7 mouse cellular contexts compared by ENCODE assay signal in the genomic region with DNA sequence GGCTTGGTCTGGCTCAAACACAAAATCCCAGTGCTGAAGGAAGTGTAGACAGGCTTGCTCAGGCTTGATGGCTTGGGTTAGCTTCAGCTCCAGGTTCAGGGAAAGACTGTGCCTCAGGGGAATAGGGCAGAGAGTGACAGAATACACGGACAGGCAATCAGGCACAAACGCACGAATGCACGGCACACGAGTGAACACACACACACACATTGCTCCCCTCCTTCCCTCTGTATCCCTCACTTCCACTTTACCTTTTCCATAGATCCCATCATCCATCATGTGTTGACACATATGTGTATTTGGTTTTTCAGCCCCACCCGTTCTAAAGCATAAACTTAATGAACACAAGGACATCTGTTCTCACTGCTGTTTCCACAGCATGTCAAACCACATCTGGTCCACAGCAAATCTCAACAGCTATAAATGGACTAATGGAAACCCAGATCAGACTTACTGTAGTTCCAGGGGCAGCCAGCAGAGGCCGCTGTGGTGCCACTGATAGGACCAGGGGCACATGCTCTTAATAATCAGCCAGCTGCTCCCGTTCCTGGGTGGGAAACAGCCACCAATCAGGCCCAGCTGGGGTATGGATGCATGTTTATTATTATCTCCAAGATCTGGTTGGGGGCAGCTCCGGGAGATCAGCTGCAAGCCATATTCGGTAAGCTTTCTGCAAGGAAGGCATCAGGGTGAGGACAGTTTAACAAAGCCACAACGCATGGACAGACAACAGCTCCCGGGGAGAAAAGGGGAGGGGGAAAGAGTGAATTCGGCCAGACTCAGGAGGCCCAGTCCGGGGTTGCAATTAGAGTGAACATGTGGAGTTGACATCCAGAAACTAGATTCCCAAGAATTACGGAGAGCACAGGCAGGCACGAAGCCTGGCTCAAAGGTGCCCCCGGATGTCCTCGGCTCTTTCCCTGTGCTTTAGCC. TPM values are rescaled to one million over a fixed set of nuclear protein-coding genes. Genes with fewer than 3 reads are reported as not detected.
DNase-seq lines count a peak whose midpoint lies in the region; ATAC-seq lines count a peak whose summit lies in the region.

No protein-coding gene starts in this region.

- 28% methylated on average over 18 of the region's 18 CpGs for whole genome bisulfite sequencing in intestine, embryonic 16.5 days
- 27% methylated on average over 18 of the region's 18 CpGs for WGBS in midbrain, embryonic 12.5 days

- H3K4me2 ChIP-seq in intestine, embryonic 16.5 days (ENCODE audit: low read depth, low read length) = peak overlapping the region; percentile 44
- peak overlapping the region; percentile 34 for H3K4me2 ChIP-seq in midbrain, embryonic 12.5 days (replicated peaks)

- H3K36me3 ChIP-seq in intestine, embryonic 16.5 days (ENCODE audit: control insufficient read depth, insufficient read depth, low read length) = no peaks in the 10 kb centered on the region
- no peaks in the 10 kb centered on the region for H3K36me3 ChIP-seq in midbrain, embryonic 12.5 days

- intact Hi-C loops in left cerebral cortex, postnatal 25 days (cut with DNase I) = loop anchor here (1.0 to 10.0 kb wide), 4 partner anchors 78 to 386 kb away; no protein-coding TSS in a partner anchor

- peak; percentile 77 for ATAC-seq in intestine, embryonic 16.5 days
- peak; percentile 55; the same call in 1 of the 2 replicates for ATAC-seq in midbrain, embryonic 12.5 days (ENCODE audit: low FRiP score, low read depth)

- peak overlapping the region; percentile 36 for H3K9ac ChIP-seq in intestine, embryonic 16.5 days (ENCODE audit: low read depth, low read length)
- no peak overlapping the region for H3K9ac ChIP-seq in midbrain, embryonic 12.5 days (replicated peaks)

- H3K27me3 ChIP-seq in intestine, embryonic 16.5 days (replicated peaks; ENCODE audit: control insufficient read depth, insufficient read depth, low read length) = no peaks in the 10 kb centered on the region
- H3K27me3 ChIP-seq in midbrain, embryonic 12.5 days = peaks cover 26% of the 10 kb centered on the region

- H3K4me3 ChIP-seq in intestine, embryonic 16.5 days (ENCODE audit: low read length) = no peak overlapping the region
- no peak overlapping the region for H3K4me3 ChIP-seq in midbrain, embryonic 12.5 days

- no peak overlapping the region for H3K27ac ChIP-seq in intestine, embryonic 16.5 days (ENCODE audit: low read length)
- H3K27ac ChIP-seq in midbrain, embryonic 12.5 days (replicated peaks) = peak overlapping the region; percentile 7

- no peaks in the 10 kb centered on the region for H3K9me3 ChIP-seq in intestine, embryonic 16.5 days (ENCODE audit: control insufficient read depth, low read length)
- no peaks in the 10 kb centered on the region for H3K9me3 ChIP-seq in midbrain, embryonic 12.5 days

- DNase-seq in adrenal gland, adult 18-20 months (ENCODE audit: low spot score in 2 of 2) = peak; percentile 88
- DNase-seq in embryo, embryonic 11.5 days (ENCODE audit: low read depth, low spot score) = peak; percentile 88
- DNase-seq in gastrocnemius, postnatal 4 days (ENCODE audit: low spot score in 2 of 2) = peak; percentile 77 to 83
- peak; percentile 67 to 78 for DNase-seq in left cerebral cortex, postnatal 25 days (ENCODE audit: low spot score in 2 of 2)
- peak; percentile 66 for DNase-seq in skeletal muscle tissue, adult 2 months (ENCODE audit: low read depth, low spot score)

- 0 out of 2 replicates have a peak, but pooled peaks cover 2% of the 10 kb centered on the region for H3K4me1 ChIP-seq in intestine, embryonic 16.5 days (ENCODE audit: control insufficient read depth, insufficient read depth, low read length)
- H3K4me1 ChIP-seq in midbrain, embryonic 12.5 days = peaks cover 30% of the 10 kb centered on the region

RNA-seq across cellular contexts. Expression of gene Mfap3, which starts 30.4 kb away (rescaled TPM):
- 10 to 100 TPM; 22.7 to 22.9 TPM for total RNA-seq in adrenal gland, adult 18-20 months (2021)
- total RNA-seq in gastrocnemius, postnatal 4 days (2021) = 10 to 100 TPM; 23.6 to 24.6 TPM
- 36.1 and 37.6 TPM in 2 replicates for polyA plus RNA-seq in intestine, embryonic 16.5 days (2015; fragmentation: Nextera tagmentation; extraction: Ambion mirVana)
- 10 to 100 TPM; 22.7 to 24.9 TPM for total RNA-seq in left cerebral cortex, postnatal 25 days (2021)
- 57.9 and 59.4 TPM in 2 replicates for polyA plus RNA-seq in midbrain, embryonic 12.5 days (2016; fragmentation: Nextera tagmentation; extraction: Ambion mirVana)

RNA-seq across cellular contexts. Expression of gene Fam114a2, which starts 30.5 kb away (rescaled TPM):
- total RNA-seq in adrenal gland, adult 18-20 months (2021) = 10 to 100 TPM; 46.1 to 67.0 TPM
- total RNA-seq in gastrocnemius, postnatal 4 days (2021) = 10 to 100 TPM; 36.9 to 44.9 TPM
- polyA plus RNA-seq in intestine, embryonic 16.5 days (2015; fragmentation: Nextera tagmentation; extraction: Ambion mirVana) = 89.6 and 90.5 TPM in 2 replicates
- 10 to 100 TPM; 28.8 to 31.9 TPM for total RNA-seq in left cerebral cortex, postnatal 25 days (2021)
- 81.0 and 88.1 TPM in 2 replicates for polyA plus RNA-seq in midbrain, embryonic 12.5 days (2016; fragmentation: Nextera tagmentation; extraction: Ambion mirVana)
